Mouse (Mus musculus): ENCODE data around the gene Gm20683.

DNA sequence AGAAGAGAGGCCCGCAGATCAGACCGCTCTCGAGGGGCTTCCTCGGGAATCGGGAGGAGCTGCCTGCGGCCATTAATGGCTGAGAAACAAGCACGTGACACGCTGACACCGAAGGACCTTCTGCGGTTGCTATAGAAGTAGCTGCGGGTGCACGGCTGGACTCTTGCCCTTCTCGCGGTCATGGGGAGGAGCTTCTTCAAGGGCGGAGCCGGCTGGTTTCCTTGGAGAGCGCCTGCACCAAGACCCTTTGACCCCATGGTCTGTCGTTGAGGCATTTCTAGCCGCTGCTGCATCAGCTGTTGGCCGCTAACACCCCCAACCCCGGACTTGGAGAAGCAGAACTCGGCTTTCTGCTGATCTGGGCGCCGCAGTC, 8.3 kb downstream of the Gm20683 start, which contains the start of gene Stub1:
- TF ChIP-seq CTCF (IDR thresholded peaks at IDR 0.05; ENCODE audit: insufficient read depth, low read depth, low read length), result no peak
- no peak for TF ChIP-seq POLR2A (IDR thresholded peaks at IDR 0.05; ENCODE audit: insufficient read depth, low read depth, low read length)
